Mouse (Mus musculus): ENCODE results near the gene Rpgr. TPM values are rescaled to one million over a fixed set of nuclear protein-coding genes. Genes with fewer than 3 reads are reported as not detected.

Rpgr gene
- total and polyA plus RNA-seq, 3 experiments, result 1.1 to 4.3 (median 3.0) TPM

DNA sequence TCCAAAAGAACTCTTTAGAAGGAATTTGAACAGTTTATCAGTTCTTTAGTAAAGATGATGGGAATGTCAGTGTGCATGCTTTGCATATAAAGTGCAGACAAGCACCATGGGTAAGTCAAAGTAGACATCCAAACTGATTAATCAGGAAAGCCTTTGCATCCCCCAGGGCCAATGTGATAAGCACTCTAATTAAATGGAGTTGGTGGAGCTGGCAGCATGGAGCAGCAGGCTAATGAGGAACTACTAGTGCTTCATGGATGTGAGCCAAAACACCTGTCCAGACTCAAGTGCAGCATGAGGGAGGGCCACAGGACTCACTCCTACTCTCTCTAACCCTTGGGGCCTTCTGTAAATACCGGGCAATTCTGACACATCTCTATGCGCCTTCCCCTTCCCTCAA lies 145.2 kb downstream of the Rpgr start:
- no peaks in the 10 kb centered on the region for H3K4me1 ChIP-seq (ENCODE audit: control insufficient read depth, insufficient read depth, low read length)
- no peak for DNase-seq
- no peak overlapping the region for H3K27ac ChIP-seq
- H3K9ac ChIP-seq (ENCODE audit: low read depth, low read length), result no peak overlapping the region
- no peak overlapping the region for H3K4me3 ChIP-seq
- H3K27me3 ChIP-seq (ENCODE audit: control insufficient read depth, insufficient read depth, low read length), result no peaks in the 10 kb centered on the region
- WGBS, result 68% methylated on average over 2 of the region's 2 CpGs
- no peaks in the 10 kb centered on the region for H3K36me3 ChIP-seq (ENCODE audit: control insufficient read depth, insufficient read depth, low read length)
- intact Hi-C loops (cut with DNase I), result no loop called here
- no peak for TF ChIP-seq EP300 (IDR thresholded peaks at IDR 0.05; ENCODE audit: insufficient read depth, low read depth, low read length)
- TF ChIP-seq CTCF (IDR thresholded peaks at IDR 0.05), result no peak
- no peak for TF ChIP-seq POLR2A (IDR thresholded peaks at IDR 0.05; ENCODE audit: insufficient read depth, low read depth, low read length)
- H3K79me2 ChIP-seq (replicated peaks; ENCODE audit: control insufficient read depth, insufficient read depth, low read length), result no peaks in the 10 kb centered on the region

DNA sequence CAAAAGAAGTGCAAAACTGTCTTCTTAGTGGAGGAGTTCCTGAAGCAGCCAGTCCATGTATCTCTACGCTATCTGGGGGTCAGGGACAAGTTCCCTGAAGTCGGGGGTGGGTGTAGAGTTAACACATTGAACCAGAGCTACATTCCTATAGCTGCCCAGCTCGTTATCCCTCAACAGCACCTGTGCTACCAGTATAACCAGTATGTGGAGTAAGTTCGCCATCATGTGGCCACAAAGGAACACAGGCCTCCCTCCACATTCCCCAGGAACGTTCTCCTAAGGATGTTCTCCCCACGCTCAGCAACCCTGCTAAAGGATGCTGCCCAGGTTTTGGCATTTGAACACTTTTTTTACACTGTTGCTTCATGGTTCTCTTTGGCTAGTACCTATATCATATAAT lies 146.0 kb downstream of the Rpgr start:
- Histone ChIP-seq H3K4me3 (no peak overlapping the region), H3K36me3 (ENCODE audit: control insufficient read depth, insufficient read depth, low read length) (no peaks in the 10 kb centered on the region), H3K4me1 (ENCODE audit: control insufficient read depth, insufficient read depth, low read length) (no peaks in the 10 kb centered on the region), H3K79me2 (replicated peaks; ENCODE audit: control insufficient read depth, insufficient read depth, low read length) (no peaks in the 10 kb centered on the region), H3K9ac (ENCODE audit: low read depth, low read length) (no peak overlapping the region), H3K27ac (no peak overlapping the region), H3K27me3 (ENCODE audit: control insufficient read depth, insufficient read depth, low read length) (no peaks in the 10 kb centered on the region)
- intact Hi-C loops (cut with DNase I), result no loop called here
- TF ChIP-seq CTCF (IDR thresholded peaks at IDR 0.05) (peak; percentile 57), POLR2A (IDR thresholded peaks at IDR 0.05; ENCODE audit: insufficient read depth, low read depth, low read length) (no peak), EP300 (IDR thresholded peaks at IDR 0.05; ENCODE audit: insufficient read depth, low read depth, low read length) (no peak)
- 20% methylated on average over 6 of the region's 6 CpGs for WGBS
- DNase-seq, result no peak

DNA sequence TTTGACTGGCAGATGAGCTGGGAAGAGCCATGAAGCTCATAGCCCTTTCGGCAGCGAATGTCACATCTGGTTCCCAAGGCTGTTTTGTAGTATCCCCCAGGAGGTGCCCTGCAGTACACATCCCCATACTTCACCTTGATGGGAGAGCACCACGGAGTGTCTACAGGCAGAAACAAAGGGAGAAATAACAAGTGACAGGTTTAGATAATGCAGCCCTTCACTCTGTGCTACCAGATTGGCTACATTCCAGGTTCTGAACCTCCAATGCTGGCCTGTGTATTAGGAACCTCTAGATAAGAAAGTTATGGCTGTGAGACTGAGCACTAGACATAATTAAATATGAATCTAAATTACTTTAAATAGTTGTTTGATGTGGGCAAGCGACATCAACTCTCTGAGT lies 147.3 kb downstream of the Rpgr start:
- Histone ChIP-seq H3K79me2 (replicated peaks; ENCODE audit: control insufficient read depth, insufficient read depth, low read length) (no peaks in the 10 kb centered on the region), H3K27ac (no peak overlapping the region), H3K4me1 (ENCODE audit: control insufficient read depth, insufficient read depth, low read length) (no peaks in the 10 kb centered on the region), H3K9ac (ENCODE audit: low read depth, low read length) (no peak overlapping the region), H3K27me3 (ENCODE audit: control insufficient read depth, insufficient read depth, low read length) (no peaks in the 10 kb centered on the region), H3K36me3 (ENCODE audit: control insufficient read depth, insufficient read depth, low read length) (no peaks in the 10 kb centered on the region), H3K4me3 (no peak overlapping the region)
- DNase-seq, result no peak
- TF ChIP-seq POLR2A (IDR thresholded peaks at IDR 0.05; ENCODE audit: insufficient read depth, low read depth, low read length) (no peak), EP300 (IDR thresholded peaks at IDR 0.05; ENCODE audit: insufficient read depth, low read depth, low read length) (no peak), CTCF (IDR thresholded peaks at IDR 0.05) (no peak)
- intact Hi-C loops (cut with DNase I), result no loop called here
- WGBS, result 59% methylated on average over 4 of the region's 4 CpGs

DNA sequence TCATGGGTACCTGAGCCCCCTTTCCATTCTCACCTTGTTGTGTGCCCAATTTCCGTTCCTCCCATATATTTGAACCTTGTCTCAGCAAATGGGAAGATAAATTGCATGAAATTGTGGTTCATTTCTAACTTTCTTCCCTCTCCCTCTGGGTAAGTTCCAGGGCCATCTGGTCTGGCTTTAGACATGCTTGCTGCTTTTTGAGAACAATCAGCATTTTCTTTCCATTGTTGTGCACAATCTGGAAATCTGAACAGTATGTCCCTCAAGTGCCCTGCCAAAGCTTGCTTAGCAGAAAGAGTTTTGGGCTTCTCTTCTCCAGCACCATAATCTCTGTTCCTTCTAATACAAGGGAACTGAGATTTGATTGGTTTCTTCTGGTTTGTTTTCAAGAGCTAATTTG lies 152.9 kb downstream of the Rpgr start:
- Histone ChIP-seq H3K4me3 (no peak overlapping the region), H3K9ac (ENCODE audit: low read depth, low read length) (no peak overlapping the region), H3K36me3 (ENCODE audit: control insufficient read depth, insufficient read depth, low read length) (no peaks in the 10 kb centered on the region), H3K27me3 (ENCODE audit: control insufficient read depth, insufficient read depth, low read length) (no peaks in the 10 kb centered on the region), H3K79me2 (replicated peaks; ENCODE audit: control insufficient read depth, insufficient read depth, low read length) (no peaks in the 10 kb centered on the region), H3K4me1 (ENCODE audit: control insufficient read depth, insufficient read depth, low read length) (no peaks in the 10 kb centered on the region), H3K27ac (no peak overlapping the region)
- no peak for TF ChIP-seq EP300 (IDR thresholded peaks at IDR 0.05; ENCODE audit: insufficient read depth, low read depth, low read length)
- DNase-seq, result no peak
- WGBS, result 44% methylated on average over 1 of the region's 1 CpGs
- intact Hi-C loops (cut with DNase I), result no loop called here

DNA sequence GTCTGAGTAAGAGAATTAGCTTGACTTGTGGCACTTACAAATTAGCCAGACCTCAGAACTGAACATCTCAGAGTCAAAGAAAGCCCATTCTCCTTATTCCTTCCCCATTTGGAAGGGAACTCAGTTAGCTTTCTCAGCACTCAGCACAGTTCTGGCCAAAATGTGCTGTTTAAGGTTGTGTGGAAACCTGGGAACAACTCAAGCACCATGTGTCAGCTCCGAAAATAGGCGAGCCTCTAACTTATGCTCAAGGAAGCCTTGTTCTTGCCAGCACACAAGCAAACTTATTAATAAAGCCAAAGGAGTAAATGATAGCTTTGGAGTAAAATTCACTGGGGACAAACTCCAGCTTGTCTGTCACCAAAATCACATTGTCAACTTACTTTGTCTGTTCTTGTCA lies 153.4 kb downstream of the Rpgr start:
- intact Hi-C loops (cut with DNase I), result no loop called here
- no peak for DNase-seq
- Histone ChIP-seq H3K4me1 (ENCODE audit: control insufficient read depth, insufficient read depth, low read length) (no peaks in the 10 kb centered on the region), H3K4me3 (no peak overlapping the region), H3K36me3 (ENCODE audit: control insufficient read depth, insufficient read depth, low read length) (no peaks in the 10 kb centered on the region), H3K27ac (no peak overlapping the region), H3K27me3 (ENCODE audit: control insufficient read depth, insufficient read depth, low read length) (no peaks in the 10 kb centered on the region), H3K79me2 (replicated peaks; ENCODE audit: control insufficient read depth, insufficient read depth, low read length) (no peaks in the 10 kb centered on the region), H3K9ac (ENCODE audit: low read depth, low read length) (no peak overlapping the region)
- no peak for TF ChIP-seq POLR2A (IDR thresholded peaks at IDR 0.05; ENCODE audit: insufficient read depth, low read depth, low read length)
- no peak for TF ChIP-seq EP300 (IDR thresholded peaks at IDR 0.05; ENCODE audit: insufficient read depth, low read depth, low read length)
- no peak for TF ChIP-seq CTCF (IDR thresholded peaks at IDR 0.05)
- 73% methylated on average over 2 of the region's 2 CpGs for WGBS

DNA sequence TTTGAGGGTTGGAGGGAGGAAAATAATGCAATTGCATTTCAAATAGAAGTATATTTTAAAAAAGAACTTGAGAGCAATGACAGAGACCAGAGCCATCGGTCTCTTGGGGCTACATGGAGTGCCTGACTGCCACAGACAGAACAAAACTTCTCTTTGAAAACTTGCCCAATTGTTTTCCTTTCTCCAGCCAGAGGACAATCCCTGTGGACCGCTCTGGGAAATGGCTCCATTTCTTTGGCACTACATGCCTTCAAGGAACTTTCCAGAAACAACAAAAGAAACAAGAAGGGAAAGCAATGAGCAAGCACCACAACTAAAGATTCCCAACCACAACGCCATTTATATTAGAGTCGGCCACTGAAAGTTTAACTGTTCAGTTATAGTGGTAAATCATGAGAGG lies 154.5 kb downstream of the Rpgr start:
- no peaks in the 10 kb centered on the region for H3K36me3 ChIP-seq (ENCODE audit: control insufficient read depth, insufficient read depth, low read length)
- WGBS, result 59% methylated on average over 4 of the region's 4 CpGs

More for the DNA sequence above, 154.5 kb downstream of the Rpgr start:
- no peak overlapping the region for H3K27ac ChIP-seq
- peak in 1 of 2 experiments; percentile 8 for DNase-seq
- TF ChIP-seq CTCF (IDR thresholded peaks at IDR 0.05), result no peak
- no peak for TF ChIP-seq POLR2A (IDR thresholded peaks at IDR 0.05; ENCODE audit: insufficient read depth, low read depth, low read length)
- TF ChIP-seq EP300 (IDR thresholded peaks at IDR 0.05; ENCODE audit: insufficient read depth, low read depth, low read length), result no peak
- no peaks in the 10 kb centered on the region for H3K79me2 ChIP-seq (replicated peaks; ENCODE audit: control insufficient read depth, insufficient read depth, low read length)
- H3K4me3 ChIP-seq, result no peak overlapping the region
- H3K27me3 ChIP-seq (ENCODE audit: control insufficient read depth, insufficient read depth, low read length), result no peaks in the 10 kb centered on the region
- H3K9ac ChIP-seq (ENCODE audit: low read depth, low read length), result no peak overlapping the region
- H3K4me1 ChIP-seq (ENCODE audit: control insufficient read depth, insufficient read depth, low read length), result no peaks in the 10 kb centered on the region
- intact Hi-C loops (cut with DNase I), result no loop called here

Data from heart, adult 2 months (tissue).